Mouse (Mus musculus) C2C12 (cell line): Measurements from ENCODE around the gene Tnfrsf19. TPM values are rescaled to one million over a fixed set of nuclear protein-coding genes. Genes with fewer than 3 reads are reported as not detected.

Source experiments
- H3K27me3 ChIP-seq: one replicate; pipeline ENCODE4 v1.6.1; 2011; ENCODE audit not compliant: control insufficient read depth, insufficient read depth, insufficient read length
- H3K36me3 ChIP-seq: one replicate; pipeline ENCODE4 v1.6.1; 2011; ENCODE audit not compliant: control insufficient read depth, insufficient read depth
- H3K4me3 ChIP-seq: one replicate; pipeline ENCODE4 v1.5.1; 2011; ENCODE audit warnings: mild to moderate bottlenecking, control low read depth; ENCODE audit not compliant: poor library complexity, insufficient read depth, severe bottlenecking
- H3K79me2 ChIP-seq: one replicate; pipeline ENCODE4 v1.6.1; 2011; ENCODE audit not compliant: control insufficient read depth, insufficient read depth
- H3K79me3 ChIP-seq: one replicate; pipeline ENCODE4 v1.6.1; 2011; ENCODE audit warnings: low read depth, control low read depth
- H3ac ChIP-seq: one replicate; pipeline ENCODE3; 2011; ENCODE audit warnings: low read depth; ENCODE audit not compliant: control insufficient read depth, insufficient read length
- CEBPB ChIP-seq: IDR thresholded peaks from one replicate; pipeline ENCODE4 v1.6.1; 2011; ENCODE audit warnings: low read depth, mild to moderate bottlenecking, control low read depth, moderate library complexity
- CTCF ChIP-seq: IDR thresholded peaks from one replicate; pipeline ENCODE4 v1.5.1; 2011; ENCODE audit not compliant: control insufficient read depth, insufficient read depth, insufficient read length
- FOSL1 ChIP-seq: IDR thresholded peaks from one replicate; pipeline ENCODE4 v1.8.0; 2011; ENCODE audit warnings: mild to moderate bottlenecking, low read length; ENCODE audit not compliant: poor library complexity, insufficient read depth, severe bottlenecking
- MAX ChIP-seq: IDR thresholded peaks from one replicate; pipeline ENCODE4 v1.6.1; 2011; ENCODE audit warnings: mild to moderate bottlenecking, control low read depth
- MYOD1 ChIP-seq: IDR thresholded peaks from one replicate; pipeline ENCODE4 v1.6.1; 2011; ENCODE audit warnings: low read depth; ENCODE audit not compliant: control insufficient read depth, insufficient read length
- MYOG ChIP-seq: IDR thresholded peaks from one replicate; pipeline ENCODE4 v1.6.1; 2011; ENCODE audit not compliant: control insufficient read depth, insufficient read length; ENCODE audit errors: extremely low read depth
- USF1 ChIP-seq: IDR thresholded peaks from one replicate; pipeline ENCODE4 v1.6.1; 2011; ENCODE audit warnings: low read depth, mild to moderate bottlenecking, control low read depth, moderate library complexity
- polyA plus RNA-seq: library from polyadenylated mRNA; unstranded; fragments of >200 nt; fragmentation: generic; extraction: Trizol; gene quantifications from one replicate; pipeline ENCODE4 v1.2.1, GENCODE M21; 2012; ENCODE audit warnings: missing spikeins

Gene Tnfrsf19
- polyA plus RNA-seq, 1 experiment, result not detected

DNA sequence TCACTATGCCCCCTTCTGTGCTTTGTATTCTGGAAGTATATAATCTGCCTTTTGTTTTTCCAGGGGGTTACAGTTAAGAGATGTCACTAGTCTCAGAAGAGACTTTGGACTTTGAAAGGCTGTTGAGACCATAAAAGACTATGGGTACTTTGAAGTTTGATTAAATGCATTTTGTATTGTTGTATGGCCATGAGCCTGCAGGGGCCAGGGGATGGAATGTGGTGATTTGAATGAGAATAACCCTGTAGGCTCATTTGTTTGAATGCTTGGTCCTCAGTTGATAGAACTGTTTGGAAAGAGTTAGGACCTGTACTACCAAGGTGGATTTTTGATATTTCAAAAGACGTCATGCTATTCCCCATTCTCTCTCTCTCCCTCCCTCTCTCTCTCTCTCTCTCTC, 120.3 kb downstream of the Tnfrsf19 start:
- no peaks in the 10 kb centered on the region for H3K79me2 ChIP-seq
- H3K27me3 ChIP-seq, result no peaks in the 10 kb centered on the region
- H3K79me3 ChIP-seq, result no peaks in the 10 kb centered on the region
- TF ChIP-seq MAX (no peak), MYOD1 (no peak), CTCF (no peak), CEBPB (no peak), USF1 (no peak), MYOG (no peak), FOSL1 (no peak)
- H3K36me3 ChIP-seq, result no peaks in the 10 kb centered on the region
- H3K4me3 ChIP-seq, result no peak overlapping the region
- H3ac ChIP-seq, result no peak overlapping the region

DNA sequence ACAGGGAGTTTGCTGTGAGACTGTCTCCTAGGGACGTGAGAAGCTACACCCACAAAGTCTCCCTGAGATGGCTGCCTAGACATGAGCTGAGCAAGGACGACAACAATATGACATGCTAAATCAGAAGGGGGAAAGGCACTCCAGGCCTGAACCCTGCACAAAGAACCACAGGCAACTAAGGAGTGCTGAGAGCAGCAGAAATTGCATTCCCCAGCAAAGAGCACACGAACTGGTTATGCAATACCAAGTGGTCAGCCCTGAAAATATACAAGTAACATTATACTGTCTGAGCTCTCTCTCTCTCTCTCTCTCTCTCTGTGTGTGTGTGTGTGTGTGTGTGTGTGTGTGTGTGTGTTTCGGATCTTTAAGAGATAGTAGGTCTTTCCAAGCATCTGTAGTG, 129.6 kb downstream of the Tnfrsf19 start:
- Histone ChIP-seq H3K4me3 (no peak overlapping the region), H3K27me3 (peaks cover 3% of the 10 kb centered on the region), H3K36me3 (no peaks in the 10 kb centered on the region), H3ac (no peak overlapping the region), H3K79me3 (no peaks in the 10 kb centered on the region), H3K79me2 (no peaks in the 10 kb centered on the region)
- TF ChIP-seq USF1, result no peak
- no peak for TF ChIP-seq MAX
- TF ChIP-seq MYOD1, result no peak
- TF ChIP-seq CTCF, result no peak
- TF ChIP-seq CEBPB, result no peak
- TF ChIP-seq FOSL1, result no peak
- no peak for TF ChIP-seq MYOG

Other genes with a start within 250 kb of the Tnfrsf19 start
- gene Sacs, start 92.0 kb upstream of the Tnfrsf19 start, polyA plus RNA-seq, result 2.7 TPM
- 2.0 TPM for gene Sgcg, start 212.0 kb upstream of the Tnfrsf19 start, polyA plus RNA-seq